Mouse (Mus musculus) heart, postnatal 36 days (tissue): ENCODE measurements at regions not wholly inside any gene's neighbourhood (a gene's known extent, or its start where the extent isn't known, plus 50 kb on each side); places are given as distances from the start of the nearest gene placed in this dataset.
"Not testable (repeated sequence)": the region's sequence is repeated elsewhere in the genome, so short reads cannot be mapped to it uniquely, and the experiment has no call there.

Experiments used
- DNase-seq, 2 experiments: peaks; one replicate each; pipeline ENCODE4 v3.0.0; 2021 to 2022
- intact Hi-C: fragments of 180-260 bp; cut with DNase I; formaldehyde crosslinking; loops from one replicate; pipeline ENCODE4 v1.15.1; 2025

DNA sequence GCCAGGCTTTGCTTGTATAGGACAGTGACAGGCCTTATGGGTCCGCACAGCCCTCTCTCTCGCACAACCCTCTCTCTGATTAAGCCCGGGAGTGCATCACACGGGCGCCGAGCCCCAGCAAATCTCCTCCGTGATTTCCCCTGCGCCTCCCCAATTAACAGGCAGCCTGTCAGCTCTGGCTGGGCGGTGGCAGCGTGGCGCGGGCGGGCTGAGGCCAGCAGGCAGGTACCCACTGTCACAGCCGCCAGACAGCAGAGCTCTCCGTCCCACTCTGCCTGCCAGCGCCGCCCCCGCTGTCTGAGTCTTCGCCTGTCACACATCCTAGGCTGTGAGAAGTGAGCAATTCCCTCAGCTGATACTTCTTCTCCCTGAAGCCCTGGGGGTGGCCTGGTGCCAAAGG, 196.6 kb upstream of the Zfp703 start:
- peak in 1 of 2 experiments; percentile 3 for DNase-seq
- intact Hi-C loops = no loop called here

DNA sequence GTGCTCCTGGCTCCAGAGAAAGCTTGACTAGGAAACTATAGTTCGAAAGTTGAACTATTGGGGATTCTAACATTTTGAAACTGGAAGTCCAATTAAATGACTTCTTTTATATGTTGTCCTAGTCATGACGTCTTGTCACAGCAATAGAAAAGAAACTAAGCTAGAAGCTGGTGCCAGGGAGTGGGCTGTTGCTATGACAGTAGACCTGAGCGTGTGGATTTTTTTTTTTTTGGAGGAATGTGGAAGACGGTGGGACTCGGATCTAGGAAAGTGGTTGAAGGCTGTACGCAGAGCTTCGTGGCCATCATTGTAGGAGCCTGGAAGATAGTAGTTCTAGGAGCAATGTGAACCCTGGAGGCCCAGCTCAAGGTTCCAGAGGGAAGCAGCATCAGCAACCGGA, 194.2 kb upstream of the Zfp703 start:
- intact Hi-C loops, DNase-seq: not testable (repeated sequence)

DNA sequence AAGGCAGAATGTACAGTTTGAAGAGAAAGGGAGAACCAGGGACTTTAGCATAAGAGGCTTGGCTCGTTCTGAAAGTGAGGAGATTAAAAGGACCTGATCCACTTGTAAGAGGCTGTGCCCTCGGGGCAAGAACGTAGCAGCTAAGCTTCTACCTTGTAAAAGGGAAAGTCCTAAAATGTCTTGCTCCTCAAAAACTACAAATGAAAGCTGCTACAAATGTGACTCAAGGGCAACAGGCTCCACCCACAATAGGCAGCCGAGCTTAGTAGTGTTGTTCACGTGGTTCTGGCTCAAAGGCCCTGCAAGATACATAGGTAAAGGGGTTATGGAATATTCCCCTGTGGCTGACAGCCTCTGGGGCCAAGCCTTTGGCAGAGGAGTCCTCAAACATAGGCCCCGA, 192.7 kb upstream of the Zfp703 start:
- intact Hi-C loops = no loop called here
- no peak for DNase-seq

DNA sequence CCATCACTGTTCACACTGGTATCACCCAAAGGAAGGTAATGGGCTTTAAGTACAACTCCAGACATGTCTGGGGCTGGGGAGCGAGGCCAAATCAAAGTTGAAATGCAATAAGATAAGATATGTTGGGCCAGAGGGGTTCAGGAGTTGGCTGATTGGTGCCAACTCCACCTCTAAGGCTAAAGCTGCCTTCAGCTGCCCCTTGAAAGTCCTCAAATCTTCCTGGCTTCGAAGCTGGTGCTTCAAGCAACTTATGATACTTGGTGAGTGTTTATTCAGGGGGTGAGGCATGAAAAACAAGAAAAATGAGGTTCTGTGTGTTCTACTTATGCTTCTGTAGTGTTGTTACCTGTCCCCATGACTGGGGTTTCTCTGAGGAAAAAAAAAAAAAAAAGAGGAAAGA, 185.3 kb upstream of the Zfp703 start:
- no peak for DNase-seq
- intact Hi-C loops = no loop called here

DNA sequence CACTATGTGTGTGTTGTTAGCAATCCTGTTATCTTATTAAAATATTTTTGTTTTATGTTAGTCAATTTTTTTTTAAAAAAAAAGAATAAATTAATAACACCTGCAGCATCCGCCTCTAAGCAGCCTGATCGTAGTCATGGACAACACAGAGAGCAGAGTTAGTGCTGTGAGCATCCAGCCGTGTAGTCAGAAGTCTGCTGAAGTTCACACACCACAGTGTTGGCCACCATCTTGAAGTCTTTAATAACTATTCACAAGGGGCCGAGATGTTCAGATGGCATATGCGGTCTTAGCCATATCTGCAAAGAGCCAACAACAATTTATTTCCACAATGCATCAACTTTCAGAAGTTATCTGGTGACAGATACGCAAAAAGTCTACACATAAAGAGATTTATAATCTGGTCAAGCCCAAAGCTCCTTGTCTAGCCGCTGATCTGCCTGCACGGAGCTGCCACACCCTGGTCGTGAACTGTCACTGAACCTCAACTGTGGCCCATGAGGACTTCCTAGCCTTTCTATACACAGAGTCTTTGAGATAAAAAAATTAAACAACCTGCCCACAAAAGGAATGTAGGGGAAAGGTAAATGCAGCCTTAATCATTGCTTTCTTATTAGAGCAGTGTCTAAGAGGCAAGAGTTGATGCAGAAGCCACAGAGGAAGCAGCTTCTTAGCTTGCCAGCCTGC, 183.4 kb upstream of the Zfp703 start:
- intact Hi-C loops = no loop called here
- DNase-seq = no peak

DNA sequence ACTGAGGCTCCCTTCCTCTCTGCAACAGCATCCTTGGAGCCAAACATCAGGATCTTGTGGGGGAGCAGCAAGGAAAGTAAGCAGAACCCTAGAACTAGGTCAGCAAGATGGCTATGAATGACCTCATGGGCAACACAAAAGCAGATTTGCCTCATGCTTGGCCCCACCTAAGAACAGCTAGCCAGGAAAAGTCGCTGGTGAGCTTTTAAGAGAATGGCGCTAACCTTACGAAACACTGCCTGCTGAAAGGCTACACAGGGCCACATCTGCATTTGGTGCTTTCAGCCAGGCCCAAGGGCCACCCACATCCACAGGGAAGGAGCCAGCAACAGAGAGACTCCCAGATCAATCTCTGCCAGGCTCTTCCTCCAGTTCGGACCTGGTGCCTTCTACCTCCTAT, 182.7 kb upstream of the Zfp703 start:
- DNase-seq = no peak
- intact Hi-C loops = no loop called here

DNA sequence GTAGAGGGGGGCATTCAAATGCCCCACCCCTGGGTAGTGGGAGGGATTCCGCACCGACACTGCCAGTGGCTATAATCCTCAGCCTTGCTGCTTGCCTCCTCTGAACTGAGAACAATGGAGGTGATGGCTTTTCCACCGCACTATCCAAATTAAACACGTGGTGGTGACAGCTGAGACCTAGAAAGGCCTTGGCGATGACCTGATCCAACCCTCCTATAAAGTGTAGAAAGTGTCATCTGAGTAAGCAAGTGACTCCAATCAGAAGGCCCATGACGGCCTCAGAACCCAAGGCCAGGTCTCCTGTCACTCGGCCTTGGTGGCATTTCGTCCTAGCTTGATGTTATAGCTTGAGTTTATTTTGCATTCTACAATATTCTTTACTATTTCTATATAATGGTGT, 181.5 kb upstream of the Zfp703 start:
- DNase-seq = no peak

DNA sequence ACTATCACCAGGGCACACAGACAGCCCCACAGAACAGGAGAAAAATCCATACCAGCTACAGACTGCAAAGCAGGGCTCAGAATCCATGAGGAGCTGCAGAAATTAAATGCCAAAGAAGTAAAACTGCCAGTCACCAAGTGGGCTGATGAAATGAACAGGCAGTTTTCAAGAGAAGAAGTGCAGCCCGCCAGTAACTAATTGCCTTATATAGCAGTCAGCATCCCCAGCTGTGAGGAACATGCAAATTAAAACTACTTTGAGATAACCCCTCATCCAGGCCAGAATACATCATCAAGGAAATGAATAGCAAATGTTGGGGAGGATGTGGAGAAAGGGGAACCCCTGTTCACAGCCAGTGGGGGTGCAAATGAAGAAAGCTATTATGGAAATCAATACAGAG, 177.3 kb upstream of the Zfp703 start:
- no peak for DNase-seq
- intact Hi-C loops = no loop called here

More for the DNA sequence above, 181.5 kb upstream of the Zfp703 start:
- intact Hi-C loops = no loop called here

DNA sequence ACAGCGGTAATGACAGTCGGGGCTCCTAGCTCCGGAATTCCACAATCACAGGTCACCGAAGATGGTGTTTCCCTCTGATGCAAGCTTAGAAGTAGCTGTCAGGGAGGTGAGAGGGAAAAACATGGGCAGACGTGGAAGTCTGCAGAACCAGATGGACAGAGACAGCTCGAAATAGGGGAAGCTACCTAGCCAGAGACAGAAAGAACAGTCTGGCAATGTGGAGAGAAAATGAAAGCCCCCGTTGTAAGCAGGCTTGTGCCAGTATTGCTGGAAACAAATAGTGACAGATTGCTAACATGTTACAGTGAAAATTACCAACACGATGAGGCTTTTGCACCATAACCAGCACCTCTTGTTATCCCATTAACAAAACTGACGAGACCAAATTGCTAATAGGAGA, 173.0 kb upstream of the Zfp703 start:
- intact Hi-C loops = no loop called here
- no peak for DNase-seq

DNA sequence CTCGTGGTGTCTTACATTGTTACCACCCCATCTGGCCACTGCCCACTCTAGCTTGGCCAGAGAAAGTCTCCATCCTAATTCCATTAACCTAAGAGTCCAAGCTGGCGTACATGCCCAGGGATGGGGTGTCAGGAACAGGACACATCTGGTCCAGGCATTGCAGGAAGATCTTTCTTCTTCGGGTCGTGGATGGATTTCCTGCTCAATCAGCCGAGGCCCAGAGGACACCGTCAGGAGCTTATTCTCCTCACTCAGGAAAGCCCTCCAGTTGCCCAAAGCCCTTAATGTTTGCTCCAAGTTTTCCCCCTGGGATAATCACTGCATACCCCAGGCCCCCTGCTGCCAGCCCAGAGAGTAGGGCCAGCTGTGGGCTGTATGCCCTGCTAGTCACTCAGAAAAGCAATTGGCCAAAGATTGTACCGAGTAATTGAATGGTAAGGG, 172.2 kb upstream of the Zfp703 start:
- no peak for DNase-seq
- intact Hi-C loops = no loop called here

DNA sequence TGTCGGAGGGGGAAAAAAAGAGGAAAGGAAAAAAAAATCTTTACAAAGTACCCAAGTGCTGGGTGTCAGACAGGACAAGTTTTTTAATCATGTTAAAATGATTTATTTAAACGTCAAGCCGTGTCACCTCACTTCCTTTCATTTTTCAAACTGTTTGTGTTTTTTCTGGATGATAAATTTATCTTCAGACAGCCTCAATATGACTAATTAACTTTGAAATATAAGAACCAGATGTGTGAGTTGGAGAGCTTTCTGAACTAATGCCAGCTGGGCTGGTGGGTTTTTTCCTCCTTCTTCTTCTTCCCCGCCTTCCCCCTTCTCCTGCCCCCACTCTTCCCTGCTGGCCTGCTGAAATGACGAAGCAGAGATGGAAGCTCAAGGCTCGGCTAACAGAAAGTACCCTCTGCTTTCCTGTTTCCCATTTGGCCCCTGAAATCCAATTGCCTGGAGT, 171.7 kb upstream of the Zfp703 start:
- DNase-seq = no peak
- intact Hi-C loops = no loop called here

DNA sequence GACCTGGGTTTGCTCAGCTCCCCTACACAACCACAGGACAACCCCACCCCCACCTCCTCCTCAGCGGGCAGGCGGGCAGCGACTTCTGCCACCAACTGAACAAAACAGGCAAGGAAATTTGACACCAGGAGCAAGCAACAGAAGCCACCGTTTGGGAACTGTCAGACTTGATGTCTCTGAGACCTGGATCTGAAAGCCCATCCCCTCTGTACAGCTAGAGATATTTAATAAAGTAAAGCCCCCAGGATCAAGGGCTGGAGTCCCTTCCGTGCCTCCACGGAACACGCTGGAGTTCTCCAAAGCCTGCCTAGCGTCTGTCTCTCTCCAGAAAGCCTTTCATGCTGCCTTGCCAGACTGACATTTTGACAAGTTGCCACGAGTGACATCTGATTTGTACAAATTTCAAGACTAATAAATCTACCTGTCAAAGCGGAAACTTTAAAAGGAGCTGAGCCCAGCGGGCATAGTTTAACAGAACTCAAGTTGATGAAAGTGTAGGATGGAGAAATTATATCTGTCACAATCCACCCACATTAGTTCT, 168.9 kb upstream of the Zfp703 start:
- no peak for DNase-seq
- intact Hi-C loops = no loop called here

DNA sequence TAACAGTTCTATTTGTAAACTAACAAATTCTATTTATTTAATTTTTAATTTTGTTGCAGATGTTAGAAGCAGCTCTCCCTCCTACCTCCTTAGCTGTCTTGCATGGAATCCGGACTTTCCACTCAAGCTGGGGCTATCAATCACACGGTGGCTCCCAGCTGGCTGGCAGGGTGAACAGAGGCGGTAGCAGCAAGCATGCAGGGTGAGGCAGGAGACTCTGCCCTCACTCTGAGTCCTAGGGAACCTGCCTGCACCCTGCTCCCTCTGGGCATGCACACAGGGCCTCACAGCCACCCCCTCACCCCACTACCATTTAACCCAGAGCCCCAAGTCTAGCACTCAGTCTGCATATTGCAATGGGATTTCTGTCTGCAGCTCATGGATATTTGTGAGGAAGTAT, 168.4 kb upstream of the Zfp703 start:
- intact Hi-C loops = no loop called here
- DNase-seq = no peak

DNA sequence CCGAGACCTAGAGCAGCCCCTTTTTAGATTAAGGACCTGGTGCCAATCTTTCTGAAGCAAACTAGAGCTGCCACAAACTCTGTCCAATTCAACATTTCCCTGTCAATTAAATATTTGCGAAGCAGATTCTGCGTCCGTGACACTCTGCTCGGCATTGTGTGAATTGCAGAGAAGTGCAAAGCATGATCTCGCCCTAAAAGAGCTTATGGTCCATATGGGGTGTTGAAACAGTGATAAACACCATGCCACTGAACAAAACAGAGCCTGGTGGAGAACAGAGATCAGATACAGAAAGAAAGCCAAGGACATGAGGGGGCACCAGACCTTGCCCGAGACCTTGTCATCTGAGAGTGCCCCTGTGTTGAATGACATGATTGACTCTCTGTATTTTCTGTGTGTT, 167.2 kb upstream of the Zfp703 start:
- intact Hi-C loops = loop anchor here (2.0 kb wide), 1 partner anchor 167 kb away; the partner anchor contains the start of gene Zfp703

DNA sequence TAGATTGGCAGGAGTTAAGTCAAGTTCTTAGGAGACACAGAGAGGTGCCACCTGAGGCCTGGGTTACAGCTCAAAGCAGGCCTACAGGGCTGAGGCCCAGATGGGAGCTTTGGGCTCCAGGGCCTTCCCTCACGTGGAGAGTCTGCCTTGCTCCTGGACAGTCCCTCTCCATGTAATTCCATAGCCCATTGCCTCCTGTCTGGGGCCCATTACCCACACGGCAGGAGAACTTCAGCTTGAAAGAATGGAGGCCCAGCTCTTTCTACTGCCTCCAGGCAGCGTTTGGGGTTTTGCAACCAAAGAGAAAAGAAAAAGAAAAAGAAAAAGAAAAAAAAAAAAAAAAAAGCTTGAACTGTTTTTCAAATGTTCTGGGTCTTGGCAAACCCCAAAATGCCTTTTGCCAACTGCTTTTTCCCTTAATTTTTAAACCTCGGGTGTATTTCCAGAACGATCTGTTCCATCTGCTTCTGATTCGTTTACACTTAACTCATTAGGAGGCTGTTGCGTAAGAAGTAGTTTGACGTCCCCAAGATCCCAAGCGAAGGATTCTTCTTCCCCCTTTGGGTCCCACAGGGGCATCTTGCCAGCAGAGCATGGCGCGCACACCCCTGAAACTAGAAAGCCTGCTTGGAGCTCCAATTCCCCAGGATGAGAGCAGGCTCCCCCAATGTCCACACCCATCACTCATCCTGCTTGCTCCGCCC, 165.4 kb upstream of the Zfp703 start:
- DNase-seq = peak; percentile 54 to 56
- intact Hi-C loops = loop anchor here (2.0 kb wide), 1 partner anchor 165 kb away; the partner anchor contains the start of gene Zfp703

More for the DNA sequence above, 167.2 kb upstream of the Zfp703 start:
- no peak for DNase-seq

DNA sequence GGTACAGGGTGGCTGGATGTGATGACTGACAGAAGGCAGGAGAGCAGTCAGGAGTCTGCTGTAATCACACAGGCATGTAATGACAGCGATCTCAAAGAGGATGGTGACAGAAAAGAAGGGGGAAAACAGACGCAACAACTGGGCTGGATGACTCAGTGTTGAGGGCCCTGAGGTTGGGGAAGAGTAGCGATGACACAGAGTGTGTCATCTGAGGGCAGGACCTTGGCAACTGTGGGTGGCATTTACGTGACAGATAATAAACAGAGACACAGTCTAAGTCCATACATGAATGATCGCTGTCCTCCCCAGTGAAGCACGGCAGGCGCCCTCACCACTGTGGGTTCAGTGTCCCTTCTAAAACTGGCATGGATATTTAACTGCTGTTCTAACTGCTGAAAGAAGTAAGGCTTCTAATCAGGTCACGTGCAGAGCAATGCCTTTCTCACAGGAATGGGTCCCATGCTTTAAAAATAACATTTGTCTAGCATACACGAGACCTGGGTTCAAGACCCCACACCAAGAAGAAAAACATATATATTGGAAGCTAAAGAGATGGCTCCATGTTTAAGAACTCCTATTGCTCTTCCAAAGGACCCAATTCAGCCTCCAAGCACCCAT, 163.8 kb upstream of the Zfp703 start:
- intact Hi-C loops = no loop called here

DNA sequence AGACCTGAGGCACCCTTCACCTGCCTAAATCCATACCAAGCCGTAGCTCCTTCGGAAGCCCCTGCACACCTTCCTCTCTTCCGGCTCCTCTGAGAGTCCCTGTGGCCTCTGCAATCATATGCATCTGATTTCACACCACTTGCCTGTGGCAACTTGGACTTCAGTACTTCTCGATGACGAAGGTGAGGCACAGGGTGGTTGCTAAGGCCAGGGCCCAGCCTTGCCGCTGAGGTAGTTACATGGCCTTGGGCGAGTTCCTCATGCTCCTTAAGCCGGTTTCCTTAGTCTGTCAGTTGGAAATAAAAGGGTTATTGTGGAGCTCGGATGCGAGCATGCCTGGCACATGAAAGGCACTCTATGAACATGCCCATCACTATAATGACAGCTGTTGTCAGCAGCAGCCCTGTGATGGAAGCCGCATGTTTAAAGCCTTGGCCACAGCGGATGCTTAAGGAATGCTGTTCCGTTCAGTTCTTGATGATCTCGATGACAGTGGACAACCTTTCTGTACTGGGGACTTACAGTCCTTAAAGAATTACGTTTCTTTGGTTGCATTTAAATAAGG, 162.0 kb upstream of the Zfp703 start:
- intact Hi-C loops = no loop called here
- DNase-seq = no peak

More for the DNA sequence above, 163.8 kb upstream of the Zfp703 start:
- no peak for DNase-seq

DNA sequence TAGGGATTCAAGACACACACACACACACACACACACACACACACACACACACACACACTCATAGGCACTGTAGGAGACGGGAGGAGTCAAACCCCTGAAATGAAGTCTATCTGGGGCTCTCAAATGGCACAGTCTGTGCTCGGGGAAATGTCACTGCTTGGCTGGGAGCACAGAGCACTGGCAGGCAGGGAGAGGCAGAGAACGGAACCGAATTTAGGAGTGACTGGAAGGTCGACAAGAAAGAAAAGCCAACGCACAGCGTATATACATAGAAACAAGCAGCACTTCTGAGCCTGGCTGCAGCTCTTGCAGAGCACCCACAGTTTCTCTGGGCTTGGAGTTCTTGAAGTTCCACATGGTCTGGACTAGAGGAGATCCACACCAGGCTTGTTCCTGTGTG, 160.1 kb upstream of the Zfp703 start:
- no peak for DNase-seq
- intact Hi-C loops = no loop called here

DNA sequence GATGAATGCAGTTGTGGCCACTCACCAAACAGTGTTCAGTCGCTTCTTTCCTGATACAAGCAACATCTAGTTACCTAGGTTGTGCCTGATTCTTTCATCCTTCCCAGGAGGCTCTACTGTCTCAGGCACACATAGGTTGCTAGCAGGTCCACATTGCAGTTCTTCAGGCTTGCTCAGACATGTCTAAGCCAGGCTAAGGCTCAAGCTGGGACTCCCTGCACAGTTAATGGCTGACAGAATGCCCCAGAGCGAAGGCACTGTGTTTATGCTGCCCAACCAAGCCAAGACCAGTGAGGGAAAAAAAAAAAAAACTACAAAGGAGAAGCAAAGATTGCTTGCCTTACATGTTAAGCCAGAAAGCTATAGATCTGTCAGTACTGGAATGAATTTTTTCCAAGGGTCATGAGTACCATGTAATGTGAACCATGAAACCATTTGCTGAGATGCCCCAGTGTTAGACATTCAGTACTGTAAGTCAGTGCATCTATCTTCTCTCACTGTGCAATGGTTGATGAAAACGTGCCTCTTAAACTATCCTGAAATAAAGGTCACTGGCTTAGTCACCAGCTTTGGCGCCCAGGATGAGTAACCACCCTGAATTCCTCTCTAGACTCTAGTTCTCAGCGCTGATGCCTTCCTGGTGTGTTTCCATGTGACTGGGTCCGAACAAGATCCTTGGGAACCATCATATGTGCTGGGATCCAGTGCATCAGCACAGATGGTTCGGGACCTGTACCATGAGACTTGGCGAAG, 152.8 kb upstream of the Zfp703 start:
- no peak for DNase-seq
- intact Hi-C loops = no loop called here

DNA sequence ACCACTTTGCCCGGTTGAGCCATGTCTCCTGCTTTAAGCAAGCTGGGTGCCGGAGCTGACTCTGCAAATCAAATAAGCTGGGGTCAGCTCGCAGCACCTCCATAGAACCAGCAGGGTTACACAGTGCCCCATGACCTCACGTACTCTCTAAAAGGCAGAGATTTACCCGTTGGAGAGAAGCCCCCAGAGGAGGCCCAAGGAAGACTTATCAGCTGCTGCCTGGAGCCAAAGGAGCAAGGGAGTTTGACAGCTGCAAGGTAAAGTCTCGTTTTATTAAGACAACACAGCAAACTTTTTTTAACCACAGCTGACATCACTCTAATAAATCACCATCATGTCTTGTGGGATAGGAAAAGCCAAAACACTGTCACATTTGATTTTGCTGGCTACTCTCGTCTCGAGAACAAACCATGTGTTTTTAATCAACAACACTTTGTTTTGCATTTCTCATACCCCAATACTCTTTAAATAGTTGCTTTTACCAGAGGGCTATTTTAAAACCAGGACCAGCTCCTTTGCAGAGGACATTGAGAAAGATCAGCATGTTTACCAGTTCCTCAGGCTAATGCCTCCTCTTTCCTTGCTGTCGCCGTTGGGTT, 148.7 kb upstream of the Zfp703 start:
- DNase-seq = no peak
- intact Hi-C loops = no loop called here
